Mouse (Mus musculus): ENCODE measurements around the gene Traf3ip3. TPM values are rescaled to one million over a fixed set of nuclear protein-coding genes. Genes with fewer than 3 reads are reported as not detected.

Gene Traf3ip3
- total RNA-seq (2021): 1 to 10 TPM; 1.6 to 2.4 TPM
- long read RNA-seq, experiment 1: 0 reads
- long read RNA-seq, experiment 2, partial matches to known transcripts: 1 of 2 reads
- long read RNA-seq, experiment 2, other reads (novel, unspliced or antisense): 1 of 2 reads

GRCm38 (mm10) chr1:193201383-193201778 lies at the start of gene Traf3ip3:
TSS of gene Traf3ip3 (minus strand) at chr1:193201703.
- Histone ChIP-seq H3K4me3 (no peak within 1 kb of the TSS), H3K27ac (no peak within 1 kb of the TSS)
- no peak for TF ChIP-seq CTCF (conservative IDR thresholded peaks at IDR 0.05)
- DNase-seq (ENCODE audit: low spot score in 2 of 2): no peak

- no peak overlapping the region for H3K4me3 ChIP-seq
- DNase-seq (ENCODE audit: low spot score in 2 of 2): no peak
- H3K27ac ChIP-seq: no peak overlapping the region
- no peak for TF ChIP-seq CTCF (conservative IDR thresholded peaks at IDR 0.05)
Observed at GRCm38 (mm10) chr1:193250026-193250425, 48.5 kb upstream of the Traf3ip3 start.

- no peak overlapping the region for H3K4me3 ChIP-seq
- no peak for TF ChIP-seq CTCF (conservative IDR thresholded peaks at IDR 0.05)
- peak overlapping the region; percentile 62; the same call in 1 of the 2 replicates for H3K27ac ChIP-seq
- no peak for DNase-seq (ENCODE audit: low spot score in 2 of 2)
Observed at GRCm38 (mm10) chr1:193244235-193244634, 42.7 kb upstream of the Traf3ip3 start.

GRCm38 (mm10) chr1:193243571-193244193 lies 42.2 kb upstream of the Traf3ip3 start:
- TF ChIP-seq CTCF (conservative IDR thresholded peaks at IDR 0.05): no peak
- H3K4me3 ChIP-seq: no peak overlapping the region
- DNase-seq (ENCODE audit: low spot score in 2 of 2): no peak
- H3K27ac ChIP-seq: peak overlapping the region; percentile 77; the same call in 1 of the 2 replicates

GRCm38 (mm10) chr1:193242863-193243262 lies 41.4 kb upstream of the Traf3ip3 start:
- no peak for TF ChIP-seq CTCF (conservative IDR thresholded peaks at IDR 0.05)
- Histone ChIP-seq H3K4me3 (no peak overlapping the region), H3K27ac (peak overlapping the region; percentile 77; the same call in 1 of the 2 replicates)
- DNase-seq (ENCODE audit: low spot score in 2 of 2): no peak

GRCm38 (mm10) chr1:193242238-193242637 lies 40.7 kb upstream of the Traf3ip3 start:
- peak overlapping the region; percentile 77 for H3K27ac ChIP-seq
- H3K4me3 ChIP-seq: peak overlapping the region; percentile 20; the same call in 1 of the 2 replicates
- peak; percentile 90 to 95 for DNase-seq (ENCODE audit: low spot score in 2 of 2)
- 0 out of 2 replicates have a peak, but pooled peaks have one; percentile 6 for TF ChIP-seq CTCF (conservative IDR thresholded peaks at IDR 0.05)

- H3K4me3 ChIP-seq: no peak overlapping the region
- DNase-seq (ENCODE audit: low spot score in 2 of 2): no peak
- no peak for TF ChIP-seq CTCF (conservative IDR thresholded peaks at IDR 0.05)
- peak overlapping the region; percentile 48; the same call in 1 of the 2 replicates for H3K27ac ChIP-seq
Observed at GRCm38 (mm10) chr1:193241436-193241835, 39.9 kb upstream of the Traf3ip3 start.

GRCm38 (mm10) chr1:193238426-193238825 lies 36.9 kb upstream of the Traf3ip3 start:
- H3K4me3 ChIP-seq: no peak overlapping the region
- peak overlapping the region; percentile 69 for H3K27ac ChIP-seq
- DNase-seq (ENCODE audit: low spot score in 2 of 2): peak; percentile 31 to 32
- TF ChIP-seq CTCF (conservative IDR thresholded peaks at IDR 0.05): peak; percentile 62

- TF ChIP-seq CTCF (conservative IDR thresholded peaks at IDR 0.05): no peak
- Histone ChIP-seq H3K27ac (no peak overlapping the region), H3K4me3 (no peak overlapping the region)
- DNase-seq (ENCODE audit: low spot score in 2 of 2): no peak
Observed at GRCm38 (mm10) chr1:193234930-193235329, 33.4 kb upstream of the Traf3ip3 start.

GRCm38 (mm10) chr1:193234130-193234645 lies 32.7 kb upstream of the Traf3ip3 start:
- DNase-seq (ENCODE audit: low spot score in 2 of 2): no peak
- no peak for TF ChIP-seq CTCF (conservative IDR thresholded peaks at IDR 0.05)
- H3K27ac ChIP-seq: no peak overlapping the region
- H3K4me3 ChIP-seq: no peak overlapping the region

- DNase-seq (ENCODE audit: low spot score in 2 of 2): no peak
- H3K4me3 ChIP-seq: no peak overlapping the region
- H3K27ac ChIP-seq: no peak overlapping the region
- no peak for TF ChIP-seq CTCF (conservative IDR thresholded peaks at IDR 0.05)
Observed at GRCm38 (mm10) chr1:193232732-193233131, 31.2 kb upstream of the Traf3ip3 start.

GRCm38 (mm10) chr1:193230935-193231334 lies 29.4 kb upstream of the Traf3ip3 start:
- Histone ChIP-seq H3K27ac (no peak overlapping the region), H3K4me3 (no peak overlapping the region)
- no peak for DNase-seq (ENCODE audit: low spot score in 2 of 2)
- no peak for TF ChIP-seq CTCF (conservative IDR thresholded peaks at IDR 0.05)

GRCm38 (mm10) chr1:193230531-193230930 lies 29.0 kb upstream of the Traf3ip3 start:
- H3K27ac ChIP-seq: no peak overlapping the region
- TF ChIP-seq CTCF (conservative IDR thresholded peaks at IDR 0.05): no peak
- DNase-seq (ENCODE audit: low spot score in 2 of 2): no peak
- H3K4me3 ChIP-seq: no peak overlapping the region

- TF ChIP-seq CTCF (conservative IDR thresholded peaks at IDR 0.05): no peak
- Histone ChIP-seq H3K27ac (no peak overlapping the region), H3K4me3 (no peak overlapping the region)
- DNase-seq (ENCODE audit: low spot score in 2 of 2): no peak
Observed at GRCm38 (mm10) chr1:193229570-193229969, 28.1 kb upstream of the Traf3ip3 start.

Data from layer of hippocampus, adult 2 months (tissue).